Mouse (Mus musculus) ES-E14 (cell line): ENCODE results near the gene Sept7.

Experiments
- HCFC1 ChIP-seq: IDR thresholded peaks from 2 replicates; pipeline ENCODE4 v1.6.1; 2012; ENCODE audit warnings: low read length, inconsistent platforms, borderline replicate concordance; ENCODE audit not compliant: insufficient read depth
- ZC3H11A ChIP-seq: IDR thresholded peaks from 2 replicates; pipeline ENCODE4 v1.6.1; 2012; ENCODE audit warnings: low read depth, mild to moderate bottlenecking, inconsistent platforms, low read length, borderline replicate concordance
- ZNF384 ChIP-seq: IDR thresholded peaks from 2 replicates; pipeline ENCODE4 v1.6.1; 2012; ENCODE audit warnings: low read depth, low read length, inconsistent platforms

DNA sequence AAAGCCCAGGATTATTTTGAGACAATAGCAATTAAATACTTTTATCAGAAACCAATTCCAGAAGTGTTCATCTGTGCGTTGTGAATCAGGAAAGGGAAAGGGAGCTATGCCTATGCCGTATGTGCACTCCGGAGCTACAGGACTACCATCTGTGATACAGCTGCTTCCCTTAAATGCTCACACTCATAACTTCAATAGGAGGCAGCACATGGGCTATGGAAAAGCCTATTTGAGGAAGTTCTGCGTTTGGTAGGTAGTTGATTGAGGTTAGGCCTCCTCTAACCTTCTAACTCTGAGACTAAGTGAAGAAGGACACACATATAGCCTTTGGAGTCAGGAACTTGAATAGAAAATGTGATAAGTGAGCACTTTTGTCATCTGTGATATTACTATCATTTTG lies 7.1 kb upstream of the Sept7 start:
- TF ChIP-seq ZNF384 (no peak), HCFC1 (no peak), ZC3H11A (no peak)
